In the genomic region with DNA sequence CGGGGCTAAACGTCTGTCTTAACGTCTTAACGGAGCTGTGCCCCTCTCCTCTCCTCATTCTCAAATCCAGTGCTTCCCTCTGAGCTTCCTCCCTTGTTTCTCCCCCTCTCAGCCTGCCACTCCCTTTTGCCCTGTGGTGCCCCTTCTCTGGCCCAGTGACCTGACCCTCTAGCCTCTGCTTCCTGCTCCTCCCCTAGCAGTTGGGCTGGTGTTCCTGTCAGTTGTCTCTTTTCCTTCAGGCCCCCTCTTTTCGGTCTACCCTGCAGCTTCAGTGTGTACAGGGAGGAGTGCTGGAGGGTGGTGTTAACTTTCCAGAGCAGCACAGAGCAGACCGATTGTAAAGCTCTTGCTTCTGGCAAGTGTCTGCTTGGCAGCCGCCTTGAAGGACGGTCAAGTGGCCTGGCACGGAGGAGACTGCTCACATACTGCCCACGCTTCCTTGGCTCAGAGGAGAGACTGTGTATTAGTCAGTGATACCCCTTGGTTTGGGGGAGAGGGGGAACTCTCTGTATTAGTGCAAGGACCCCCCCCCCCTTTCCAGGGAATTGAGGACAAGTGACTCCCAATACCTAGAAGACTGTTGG, we compare ENCODE assay signal across 14 mouse cellular contexts. TPM values are rescaled to one million over a fixed set of nuclear protein-coding genes. Genes with fewer than 3 reads are reported as not detected.
A peak's percentile ranks its signal among the peaks of the same experiment; 100 is the strongest.
DNase-seq lines count a peak whose midpoint lies in the region; ATAC-seq and TF ChIP-seq lines count a peak whose summit lies in the region.
"Had no signal": no experiment of that assay in that cellular context is flagged by ENCODE, and none has a peak within 500 bp of the region (broad histone marks: within the 10 kb centered on the region; RNA-seq: fewer than 3 reads in every experiment).

No protein-coding gene starts in this region.

- intact Hi-C loops in gastrocnemius, postnatal 14 days (cut with DNase I; ENCODE audit: low total_unique reads), result no loop called here

- no peak overlapping the region for H3K4me3 ChIP-seq in lung, postnatal 0 days (ENCODE audit: low read depth, low read length)
- no peak overlapping the region for H3K4me3 ChIP-seq in lung, adult 2 months (replicated peaks; ENCODE audit: extremely low read depth, low read depth, low read length)
- no peak overlapping the region for H3K4me3 ChIP-seq in limb, embryonic 10.5 days
- H3K4me3 ChIP-seq: embryonic facial prominence, embryonic 15.5 days; hindbrain, embryonic 12.5 days; liver, embryonic 13.5 days; midbrain, embryonic 13.5 days had no signal

- TF ChIP-seq EP300 in lung, postnatal 0 days (IDR thresholded peaks at IDR 0.05), result no peak

- H3K27ac ChIP-seq in lung, postnatal 0 days (ENCODE audit: low read length), result no peak overlapping the region
- H3K27ac ChIP-seq in limb, embryonic 10.5 days, result 0 out of 2 replicates have a peak overlapping the region, but pooled peaks have one; percentile 42
- H3K27ac ChIP-seq: embryonic facial prominence, embryonic 15.5 days; hindbrain, embryonic 12.5 days; liver, embryonic 13.5 days; midbrain, embryonic 13.5 days had no signal

- no peaks in the 10 kb centered on the region for H3K9me3 ChIP-seq in lung, postnatal 0 days (ENCODE audit: low read length)
- H3K9me3 ChIP-seq in limb, embryonic 10.5 days (replicated peaks), result no peaks in the 10 kb centered on the region
- H3K9me3 ChIP-seq: embryonic facial prominence, embryonic 15.5 days; hindbrain, embryonic 12.5 days; liver, embryonic 13.5 days; midbrain, embryonic 13.5 days had no signal

- peak; percentile 42 for ATAC-seq in lung, postnatal 0 days
- no peak for ATAC-seq in monocyte, adult 5-6 weeks (replicated peaks; ENCODE audit: insufficient number of reproducible peaks, low FRiP score, low TSS enrichment, poor library complexity, severe bottlenecking)
- no peak for ATAC-seq in activated CD4-positive, CD25-positive, alpha-beta regulatory T cell, adult 4 months
- ATAC-seq: forebrain, embryonic 16.5 days; midbrain, embryonic 13.5 days had no signal

- H3K4me2 ChIP-seq in lung, postnatal 0 days (replicated peaks; ENCODE audit: low read depth, low read length), result no peak overlapping the region
- H3K4me2 ChIP-seq: embryonic facial prominence, embryonic 15.5 days; hindbrain, embryonic 12.5 days; liver, embryonic 13.5 days; midbrain, embryonic 13.5 days had no signal

- H3K36me3 ChIP-seq in lung, postnatal 0 days (ENCODE audit: insufficient read depth, low read length), result no peaks in the 10 kb centered on the region
- no peaks in the 10 kb centered on the region for H3K36me3 ChIP-seq in limb, embryonic 10.5 days
- H3K36me3 ChIP-seq: embryonic facial prominence, embryonic 15.5 days; hindbrain, embryonic 12.5 days; liver, embryonic 13.5 days; midbrain, embryonic 13.5 days had no signal

- no peak overlapping the region for H3K9ac ChIP-seq in lung, postnatal 0 days (replicated peaks; ENCODE audit: low read depth)
- H3K9ac ChIP-seq: embryonic facial prominence, embryonic 15.5 days; hindbrain, embryonic 12.5 days; liver, embryonic 13.5 days; midbrain, embryonic 13.5 days had no signal

- TF ChIP-seq POLR2A in lung, adult 2 months (IDR thresholded peaks at IDR 0.05; ENCODE audit: borderline replicate concordance, extremely low read depth, low read depth, low read length), result no peak

- H3K4me1 ChIP-seq in lung, postnatal 0 days (ENCODE audit: insufficient read depth, low read depth, low read length), result no peaks in the 10 kb centered on the region
- no peaks in the 10 kb centered on the region for H3K4me1 ChIP-seq in lung, adult 2 months (ENCODE audit: control insufficient read depth, insufficient read depth, low read length)
- peaks cover 38% of the 10 kb centered on the region for H3K4me1 ChIP-seq in limb, embryonic 10.5 days

- DNase-seq in heart, adult 18-20 months, result peak; percentile 59 to 60
- no peak for DNase-seq in heart, adult 11 months
- DNase-seq in lung, postnatal 0 days (ENCODE audit: low spot score), result peak; percentile 58
- no peak for DNase-seq in lung, adult 2 months
- DNase-seq in gastrocnemius, postnatal 14 days, result peak; percentile 41
- DNase-seq in limb, embryonic 10.5 days (ENCODE audit: low spot score), result no peak
- DNase-seq: cerebellum, adult 11-12 months; liver, embryonic 13.5 days had no signal

- H3K27me3 ChIP-seq in lung, postnatal 0 days (replicated peaks; ENCODE audit: insufficient read depth, low read length), result no peaks in the 10 kb centered on the region
- H3K27me3 ChIP-seq in limb, embryonic 10.5 days (ENCODE audit: low read depth, poor library complexity, severe bottlenecking), result 0 out of 2 replicates have a peak, but pooled peaks cover 3% of the 10 kb centered on the region
- H3K27me3 ChIP-seq: embryonic facial prominence, embryonic 15.5 days; liver, embryonic 13.5 days; midbrain, embryonic 13.5 days had no signal

- TF ChIP-seq CTCF in lung, postnatal 0 days (IDR thresholded peaks at IDR 0.05), result no peak
- no peak for TF ChIP-seq CTCF in lung, adult 2 months (IDR thresholded peaks at IDR 0.05; ENCODE audit: insufficient read depth, low read length)

- 33% methylated on average over 10 of the region's 10 CpGs for WGBS in lung, postnatal 0 days
- whole genome bisulfite sequencing in lung, adult 2 months, result 45% methylated on average over 10 of the region's 10 CpGs
- WGBS in limb, embryonic 10.5 days, result 38% methylated on average over 10 of the region's 10 CpGs

RNA-seq across cellular contexts. Expression of a gene that starts 16.3 kb away (rescaled TPM):
- total RNA-seq in heart, adult 18-20 months (2021), result not detected
- polyA plus RNA-seq in lung, postnatal 0 days (2015; fragmentation: Nextera tagmentation; extraction: Ambion mirVana), result not detected in 2 replicates
- 0.54 and 0.66 TPM in 2 replicates for polyA plus RNA-seq in lung, adult 2 months (2012; rRNA removed)
- under 1 TPM; 0.29 to 0.69 TPM for total RNA-seq in gastrocnemius, postnatal 14 days (2021)
- 0.55 and 1.0 TPM in 2 replicates for polyA plus RNA-seq in limb, embryonic 10.5 days (2016; fragmentation: Nextera tagmentation; extraction: Ambion mirVana)
- total RNA-seq in monocyte, adult 5-6 weeks (2017), result 7.1 to 8.9 TPM (median 7.4 TPM) in 3 replicates
- not detected for polyA plus RNA-seq in activated CD4-positive, CD25-positive, alpha-beta regulatory T cell, adult 4 months (2017; shearing (Covaris generic))
- polyA plus RNA-seq: embryonic facial prominence, embryonic 15.5 days had no signal

RNA-seq across cellular contexts. Expression of a gene that starts 26.6 kb away (rescaled TPM):
- total RNA-seq in heart, adult 18-20 months (2021), result under 1 TPM; 0.21 to 0.35 TPM
- polyA plus RNA-seq in lung, postnatal 0 days (2015; fragmentation: Nextera tagmentation; extraction: Ambion mirVana), result 0.26 and 0.42 TPM in 2 replicates
- 0.70 and 0.76 TPM in 2 replicates for polyA plus RNA-seq in lung, adult 2 months (2012; rRNA removed)
- total RNA-seq in gastrocnemius, postnatal 14 days (2021), result 1 to 10 TPM; 1.4 to 2.1 TPM
- 1.1 and 1.7 TPM in 2 replicates for polyA plus RNA-seq in limb, embryonic 10.5 days (2016; fragmentation: Nextera tagmentation; extraction: Ambion mirVana)
- 0.53 to 3.7 TPM (median 0.87 TPM) in 3 replicates for total RNA-seq in monocyte, adult 5-6 weeks (2017)
- under 1 TPM; 0.55 to 0.93 TPM for polyA plus RNA-seq in activated CD4-positive, CD25-positive, alpha-beta regulatory T cell, adult 4 months (2017; shearing (Covaris generic))

Comparison
In these comparisons a context has a peak if more than half of its experiments do, and no peak if none do; other contexts are left out.
1. DNase-seq: peak in heart, adult 18-20 months (2 of 2), lung, postnatal 0 days (single experiment) and gastrocnemius, postnatal 14 days (single experiment); none in heart, adult 11 months (single experiment), lung, adult 2 months (single experiment) and limb, embryonic 10.5 days (single experiment).